Mouse (Mus musculus) neutrophil, adult 5-6 weeks (primary cell): ENCODE data around the gene Asdurf. TPM values are rescaled to one million over a fixed set of nuclear protein-coding genes. Genes with fewer than 3 reads are reported as not detected.
"Not testable (repeated sequence)": the region's sequence is repeated elsewhere in the genome, so short reads cannot be mapped to it uniquely, and the experiment has no call there.

Experiments used
- ATAC-seq: fragments of 151-379, 151-347 bp; 2 replicates; pipeline ENCODE4 v1.8.0; 2017; ENCODE audit warnings: mild to moderate bottlenecking, moderate TSS enrichment; ENCODE audit not compliant: insufficient number of reproducible peaks, poor library complexity, low FRiP score, severe bottlenecking; ENCODE audit errors: extremely low read depth
- total RNA-seq: library from RNA; stranded (forward); fragments of 200-1000 nt; gene quantifications from 2 replicates; pipeline ENCODE4 v1.2.3, GENCODE M21; 2017

Asdurf gene
- total RNA-seq = 90.8 and 105 TPM in 2 replicates

GRCm38 (mm10) chr1:53352327-53353261 lies at the start of gene Asdurf, which contains the start of the genes Gm28551 and Asnsd1:
Asdurf (minus strand) TSS chr1:53352619.
Gm28551 (minus strand) TSS chr1:53352667.
Asnsd1 (minus strand) TSS chr1:53352752.
- peak; percentile 98 for ATAC-seq

- not testable (repeated sequence) for ATAC-seq
These were observed 41.7 kb upstream of the Asdurf start for GRCm38 (mm10) chr1:53393936-53394760.

GRCm38 (mm10) chr1:53388762-53389161 lies 36.3 kb upstream of the Asdurf start:
- no peak for ATAC-seq

- no peak for ATAC-seq
These were observed 31.8 kb upstream of the Asdurf start for GRCm38 (mm10) chr1:53384085-53384688.

- ATAC-seq = no peak
These were observed 25.3 kb upstream of the Asdurf start for GRCm38 (mm10) chr1:53377731-53378130.

- not testable (repeated sequence) for ATAC-seq
These were observed 23.5 kb upstream of the Asdurf start for GRCm38 (mm10) chr1:53375965-53376364.

- no peak for ATAC-seq
These were observed 6.6 kb upstream of the Asdurf start for GRCm38 (mm10) chr1:53358988-53359387.

- ATAC-seq = no peak
These were observed 11.3 kb downstream of the Asdurf start for GRCm38 (mm10) chr1:53341071-53341470.

- not testable (repeated sequence) for ATAC-seq
These were observed 15.0 kb downstream of the Asdurf start for GRCm38 (mm10) chr1:53337403-53337802.

- ATAC-seq = no peak
These were observed 17.0 kb downstream of the Asdurf start for GRCm38 (mm10) chr1:53335465-53335864.

- ATAC-seq = not testable (repeated sequence)
These were observed 18.9 kb downstream of the Asdurf start for GRCm38 (mm10) chr1:53333527-53333926.

GRCm38 (mm10) chr1:53324827-53325494 lies 27.5 kb downstream of the Asdurf start:
- no peak for ATAC-seq

- ATAC-seq = no peak
These were observed 28.1 kb downstream of the Asdurf start for GRCm38 (mm10) chr1:53324277-53324676.

- ATAC-seq = no peak
These were observed 29.2 kb downstream of the Asdurf start for GRCm38 (mm10) chr1:53323254-53323653.

- no peak for ATAC-seq
These were observed 30.6 kb downstream of the Asdurf start for GRCm38 (mm10) chr1:53321662-53322344.

GRCm38 (mm10) chr1:53312989-53313967 lies 39.1 kb downstream of the Asdurf start, which contains the start of gene Osgepl1:
Osgepl1 (plus strand) TSS chr1:53313624.
- peak; percentile 83 for ATAC-seq

- ATAC-seq = no peak
These were observed 51.9 kb downstream of the Asdurf start for GRCm38 (mm10) chr1:53300506-53300905.
